Mouse (Mus musculus): ENCODE data around the gene Tiam2.

- TF ChIP-seq ZNF384 (IDR thresholded peaks at IDR 0.05; ENCODE audit: low read depth, low read length): no peak
- no peak for TF ChIP-seq ZC3H11A (IDR thresholded peaks at IDR 0.05; ENCODE audit: borderline replicate concordance, low read depth, low read length)
- TF ChIP-seq MAFK (IDR thresholded peaks at IDR 0.05; ENCODE audit: insufficient read depth, low read depth, low read length): no peak
- no peak for TF ChIP-seq CHD2 (IDR thresholded peaks at IDR 0.05; ENCODE audit: low read depth, low read length)
Measured at GRCm38 (mm10) chr17:3527841-3528471, 201.6 kb downstream of the Tiam2 start.

Data from ES-E14 (cell line).